Mouse (Mus musculus) kidney, adult 2 months (tissue): ENCODE measurements around the gene C3ar1. TPM values are rescaled to one million over a fixed set of nuclear protein-coding genes. Genes with fewer than 3 reads are reported as not detected.

Experiments used
- DNase-seq: peaks from one replicate; pipeline ENCODE4 v3.0.0; 2021
- H3K27ac ChIP-seq: fragments of 200-500 bp; 2 replicates; pipeline ENCODE4 v1.5.1; 2012; ENCODE audit warnings: low read depth, low read length, control low read depth, inconsistent platforms; ENCODE audit not compliant: insufficient read depth
- H3K27me3 ChIP-seq: fragments of 200-500 bp; replicated peaks from 2 replicates; pipeline ENCODE4 v1.6.1; 2012; ENCODE audit warnings: mild to moderate bottlenecking, moderate library complexity, low read length, inconsistent platforms; ENCODE audit not compliant: control insufficient read depth, insufficient read depth
- H3K36me3 ChIP-seq: fragments of 200-500 bp; 2 replicates; pipeline ENCODE4 v1.6.1; 2012; ENCODE audit warnings: mild to moderate bottlenecking, moderate library complexity, low read length, inconsistent platforms; ENCODE audit not compliant: control insufficient read depth, insufficient read depth
- H3K4me1 ChIP-seq: fragments of 200-500 bp; 2 replicates; pipeline ENCODE4 v1.6.1; 2011; ENCODE audit warnings: low read length; ENCODE audit not compliant: control insufficient read depth, insufficient read depth
- H3K4me3 ChIP-seq: fragments of 200-500 bp; 2 replicates; pipeline ENCODE4 v1.5.1; 2011; ENCODE audit warnings: mild to moderate bottlenecking, low read depth, low read length, control low read depth; ENCODE audit not compliant: insufficient read depth
- CTCF ChIP-seq: fragments of 200-500 bp; conservative IDR thresholded peaks from 2 replicates; pipeline ENCODE4 v1.5.1; 2011; ENCODE audit warnings: low read depth, mild to moderate bottlenecking, control low read depth, low read length, moderate library complexity, mixed read lengths; ENCODE audit not compliant: insufficient read depth, insufficient read length
- POLR2A ChIP-seq: fragments of 200-500 bp; IDR thresholded peaks from one replicate; pipeline ENCODE4 v1.6.1; 2011; ENCODE audit warnings: low read depth, low read length, control low read depth
- WGBS: fragments of 180-500 bp; shearing (Covaris S2); methylation state at CpG from one replicate; pipeline ENCODE4 v1.1.7; 2018; 5-methylcytosine and 5-hydroxymethylcytosine counted together
- polyA plus RNA-seq: library from polyadenylated mRNA; depleted of rRNA; stranded (reverse); fragments of >200 nt; gene quantifications from 2 replicates; pipeline ENCODE4 v1.2.3, GENCODE M21; 2012

Gene C3ar1
- polyA plus RNA-seq, 1 experiment = 2.1 TPM

DNA sequence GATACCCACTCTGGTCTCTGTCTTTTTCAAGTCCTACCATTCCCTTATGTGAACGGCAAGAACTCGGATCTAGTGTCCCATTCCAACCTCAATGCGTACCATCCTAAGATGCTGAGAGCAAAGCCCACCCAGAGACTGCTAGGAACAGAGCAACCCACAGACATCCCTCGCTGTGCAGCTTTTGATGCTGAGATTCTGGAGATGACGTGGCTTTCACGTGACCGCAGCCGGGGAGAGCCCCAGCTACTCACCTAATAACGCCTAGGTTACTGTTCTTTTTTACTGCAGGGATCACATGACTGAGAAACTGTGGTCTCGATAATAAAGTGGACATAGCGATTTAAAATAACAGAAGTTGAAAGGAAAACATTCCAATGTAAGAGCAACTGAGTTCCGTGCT lies 1.4 kb downstream of the C3ar1 start:
- Histone ChIP-seq H3K4me3 (no peak overlapping the region), H3K27me3 (no peaks in the 10 kb centered on the region), H3K4me1 (no peaks in the 10 kb centered on the region), H3K27ac (no peak overlapping the region), H3K36me3 (no peaks in the 10 kb centered on the region)
- no peak for DNase-seq
- no peak for TF ChIP-seq POLR2A
- no peak for TF ChIP-seq CTCF
- 67% methylated on average over 12 of the region's 12 CpGs for WGBS

DNA sequence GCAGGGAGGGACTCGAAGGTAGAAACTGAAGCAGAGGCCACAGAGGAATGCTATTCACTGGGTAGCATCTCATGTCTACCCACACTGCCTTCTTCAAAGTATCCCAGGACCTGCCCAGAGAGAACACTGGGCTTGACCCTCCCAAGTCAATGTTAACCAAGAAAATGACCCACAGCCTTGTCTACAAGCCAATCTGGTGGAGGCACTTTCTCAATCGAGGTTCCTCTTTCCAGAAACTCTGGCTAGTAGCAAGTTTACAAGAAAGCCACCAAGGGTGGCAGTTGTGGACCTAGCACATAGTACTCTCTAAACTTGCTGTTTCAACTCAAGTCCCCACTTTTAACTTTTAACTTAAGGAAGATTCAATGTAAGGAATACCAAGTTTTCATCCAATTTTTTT lies 3.3 kb downstream of the C3ar1 start:
- Histone ChIP-seq H3K27ac (no peak overlapping the region), H3K4me3 (no peak overlapping the region), H3K36me3 (no peaks in the 10 kb centered on the region), H3K27me3 (no peaks in the 10 kb centered on the region), H3K4me1 (no peaks in the 10 kb centered on the region)
- DNase-seq = no peak
- 56% methylated on average over 2 of the region's 2 CpGs for WGBS
- TF ChIP-seq CTCF = no peak

DNA sequence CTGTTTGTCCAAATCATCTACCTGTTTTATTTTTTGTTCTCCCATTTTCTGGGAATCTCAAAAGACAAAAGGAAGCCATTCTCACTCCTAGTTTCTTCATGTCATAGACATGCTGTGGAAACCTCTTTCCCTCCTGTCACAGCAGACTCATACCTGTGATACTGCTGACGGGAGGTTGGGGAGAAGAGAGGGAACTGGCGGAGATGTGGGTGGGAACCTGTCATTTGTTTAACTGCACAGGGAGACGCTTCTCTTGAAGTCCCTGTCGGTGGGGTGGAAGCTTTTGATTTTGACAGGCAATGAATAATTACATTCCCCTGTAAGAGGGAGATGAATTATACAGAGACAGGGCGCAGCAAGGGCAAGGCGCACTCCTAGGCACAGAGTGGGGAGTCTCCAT lies 12.2 kb downstream of the C3ar1 start:
- no peaks in the 10 kb centered on the region for H3K4me1 ChIP-seq
- H3K27ac ChIP-seq = no peak overlapping the region
- DNase-seq = no peak
- 81% methylated on average over 6 of the region's 6 CpGs for WGBS
- H3K36me3 ChIP-seq = no peaks in the 10 kb centered on the region; the same call in none of the 2 replicates
- H3K27me3 ChIP-seq = no peaks in the 10 kb centered on the region
- H3K4me3 ChIP-seq = no peak overlapping the region
- TF ChIP-seq POLR2A (no peak), CTCF (no peak)

DNA sequence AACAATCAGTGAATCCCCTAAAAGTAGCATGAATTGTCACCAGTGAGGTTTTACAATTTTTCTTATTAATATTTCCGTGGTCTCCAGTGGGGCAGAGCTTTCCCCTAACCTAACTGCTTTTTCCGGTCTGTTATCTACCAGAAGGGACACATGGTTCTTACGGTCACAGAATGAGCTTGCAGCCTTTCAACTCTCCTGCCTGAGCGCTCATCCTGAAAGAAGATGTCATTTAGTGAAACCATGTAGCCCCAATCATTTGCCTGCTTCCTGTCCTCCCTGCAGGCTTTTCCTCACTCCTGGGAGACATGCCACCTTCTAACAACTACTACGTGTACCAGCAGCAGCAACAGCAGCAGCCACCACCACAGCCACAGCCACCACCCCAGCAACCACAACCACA lies 18.4 kb downstream of the C3ar1 start:
- no peak for DNase-seq
- Histone ChIP-seq H3K27ac (no peak overlapping the region), H3K4me3 (no peak overlapping the region), H3K36me3 (peaks cover 9% of the 10 kb centered on the region), H3K27me3 (no peaks in the 10 kb centered on the region), H3K4me1 (no peaks in the 10 kb centered on the region)
- TF ChIP-seq POLR2A (no peak), CTCF (no peak)
- 74% methylated on average over 5 of the region's 5 CpGs for WGBS

DNA sequence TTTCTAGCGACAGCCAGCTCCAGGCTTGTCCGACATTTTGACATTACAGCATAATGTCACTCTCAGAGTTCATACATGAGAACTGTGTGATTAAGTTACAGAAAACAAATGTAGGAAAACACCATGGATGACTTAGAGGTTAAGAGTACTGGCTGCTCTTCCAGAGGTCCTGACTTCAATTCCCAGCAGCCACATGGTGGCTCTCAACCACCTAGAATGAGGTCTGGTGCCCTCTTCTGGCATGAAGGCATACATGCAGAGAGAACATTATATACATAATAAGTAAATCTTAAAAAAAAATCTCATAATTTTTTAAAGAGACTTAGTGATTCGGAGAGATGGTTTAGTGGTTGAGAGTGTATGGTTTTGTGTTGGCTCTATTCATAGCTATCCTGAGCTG lies 19.0 kb downstream of the C3ar1 start:
- no peak overlapping the region for H3K27ac ChIP-seq
- H3K27me3 ChIP-seq = no peaks in the 10 kb centered on the region
- DNase-seq = no peak
- H3K4me1 ChIP-seq = no peaks in the 10 kb centered on the region
- WGBS = 94% methylated on average over 3 of the region's 3 CpGs
- H3K4me3 ChIP-seq = no peak overlapping the region
- TF ChIP-seq CTCF (no peak), POLR2A (no peak)
- H3K36me3 ChIP-seq = peaks cover 9% of the 10 kb centered on the region

DNA sequence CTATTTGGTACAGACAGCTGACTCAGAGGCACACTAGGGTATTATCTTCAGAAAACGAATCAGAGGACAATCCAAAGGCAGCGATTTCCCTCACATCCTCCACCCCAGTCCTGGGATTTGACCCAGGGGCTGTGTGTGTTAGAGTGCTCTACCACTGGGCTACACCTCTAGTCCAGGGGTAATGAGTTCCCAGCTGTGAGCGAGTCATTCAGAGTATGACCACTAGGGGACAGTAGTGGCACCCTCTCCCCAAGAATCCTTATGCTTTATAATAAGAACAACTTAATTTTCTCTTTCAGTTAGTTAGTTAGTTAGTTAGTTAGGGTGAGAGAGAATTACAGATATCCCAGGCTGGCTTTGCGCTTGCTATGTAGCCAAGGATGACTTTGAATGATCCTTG lies 21.6 kb downstream of the C3ar1 start:
- peak; percentile 74 for TF ChIP-seq CTCF
- no peak for TF ChIP-seq POLR2A
- 72% methylated on average over 4 of the region's 4 CpGs for WGBS
- H3K36me3 ChIP-seq = peaks cover 9% of the 10 kb centered on the region

DNA sequence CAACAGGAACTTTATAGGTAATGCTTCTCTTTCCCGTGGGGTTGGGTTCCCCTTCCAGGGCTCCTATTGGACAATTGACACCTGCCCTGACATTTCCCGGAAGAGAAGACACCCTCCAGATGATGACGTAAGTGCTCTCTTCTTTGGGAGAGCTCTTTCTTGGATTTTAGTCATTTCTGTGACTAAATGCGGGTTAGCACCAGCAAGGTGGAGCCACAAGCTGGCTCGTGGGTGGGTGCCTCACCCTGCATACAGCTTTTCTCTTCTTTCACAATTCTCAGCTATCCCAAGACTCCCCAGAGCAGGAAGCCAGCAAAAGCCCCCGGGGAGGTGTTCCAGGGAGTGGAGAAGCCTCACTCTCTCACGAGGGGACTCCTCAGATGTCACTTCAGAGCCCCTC lies 23.1 kb downstream of the C3ar1 start:
- Histone ChIP-seq H3K4me3 (no peak overlapping the region), H3K4me1 (no peaks in the 10 kb centered on the region), H3K27me3 (no peaks in the 10 kb centered on the region), H3K36me3 (peaks cover 9% of the 10 kb centered on the region), H3K27ac (no peak overlapping the region)
- WGBS = 81% methylated on average over 7 of the region's 7 CpGs
- no peak for DNase-seq
- TF ChIP-seq CTCF (no peak), POLR2A (no peak)

More for the DNA sequence above, 21.6 kb downstream of the C3ar1 start:
- Histone ChIP-seq H3K4me3 (no peak overlapping the region), H3K27ac (no peak overlapping the region), H3K4me1 (no peaks in the 10 kb centered on the region), H3K27me3 (no peaks in the 10 kb centered on the region)
- peak; percentile 48 for DNase-seq

DNA sequence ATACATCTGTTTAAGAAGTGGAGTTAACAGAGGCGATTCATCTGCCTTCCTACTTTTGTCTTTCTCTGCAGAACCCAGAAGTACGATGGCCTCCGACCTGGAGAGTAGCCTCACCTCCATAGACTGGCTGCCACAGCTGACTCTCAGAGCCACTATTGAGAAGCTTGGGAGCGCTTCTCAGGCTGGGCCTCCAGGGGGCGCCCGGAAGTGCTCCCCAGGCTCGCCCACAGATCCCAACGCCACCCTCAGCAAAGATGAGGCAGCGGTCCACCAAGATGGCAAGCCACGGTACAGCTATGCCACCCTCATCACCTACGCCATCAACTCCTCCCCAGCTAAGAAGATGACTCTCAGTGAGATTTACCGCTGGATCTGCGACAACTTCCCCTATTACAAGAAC lies 27.9 kb downstream of the C3ar1 start:
- peak; percentile 37; the same call in 1 of the 2 replicates for TF ChIP-seq CTCF
- no peak for TF ChIP-seq POLR2A
- peak; percentile 35 for DNase-seq
- 61% methylated on average over 13 of the region's 13 CpGs for WGBS
- peaks cover 2% of the 10 kb centered on the region; the same call in 1 of the 2 replicates for H3K36me3 ChIP-seq
- peaks cover 20% of the 10 kb centered on the region for H3K4me1 ChIP-seq
- H3K27ac ChIP-seq = no peak overlapping the region
- H3K27me3 ChIP-seq = no peaks in the 10 kb centered on the region
- no peak overlapping the region for H3K4me3 ChIP-seq
